Comparison of ENCODE assay signal across 17 mouse cellular contexts in genomic region chr6:34907696-34908260, GRCm38 (mm10). TPM values are rescaled to one million over a fixed set of nuclear protein-coding genes. Genes with fewer than 3 reads are reported as not detected.
DNase-seq lines count a peak whose midpoint lies in the region; ATAC-seq and TF ChIP-seq lines count a peak whose summit lies in the region.
"Had no signal": no experiment of that assay in that cellular context is flagged by ENCODE, and none has a peak within 500 bp of the region (broad histone marks: within the 10 kb centered on the region; RNA-seq: fewer than 3 reads in every experiment).

No protein-coding gene starts in this region.

- peaks cover 13% of the 10 kb centered on the region; the same call in 1 of the 2 replicates for H3K4me1 ChIP-seq in cortical plate, adult 2 months (ENCODE audit: control insufficient read depth, insufficient read depth, low read length)
- H3K4me1 ChIP-seq in liver, embryonic 16.5 days (ENCODE audit: control insufficient read depth, low read depth, low read length) = peaks cover 55% of the 10 kb centered on the region
- peaks cover 11% of the 10 kb centered on the region for H3K4me1 ChIP-seq in midbrain, embryonic 16.5 days (ENCODE audit: control insufficient read depth, insufficient read depth, low read length)
- H3K4me1 ChIP-seq in forebrain, embryonic 11.5 days (replicated peaks; ENCODE audit: control insufficient read depth, insufficient read depth, low read length) = no peaks in the 10 kb centered on the region

- peak; percentile 96 for DNase-seq in heart, adult 11 months
- DNase-seq in heart, postnatal 25 days (ENCODE audit: low spot score) = no peak
- no peak for DNase-seq in layer of hippocampus, adult 2 months (ENCODE audit: low spot score in 2 of 2)
- no peak for DNase-seq in layer of hippocampus, adult 9-10 months (ENCODE audit: low spot score)
- no peak for DNase-seq in forebrain, embryonic 11.5 days (ENCODE audit: low spot score)
- DNase-seq: cerebellum, postnatal 14 days; gastrocnemius, postnatal 10 days; midbrain, embryonic 14.5 days had no signal

- no peaks in the 10 kb centered on the region for H3K9me3 ChIP-seq in liver, embryonic 16.5 days (replicated peaks; ENCODE audit: control insufficient read depth, low read length)
- H3K9me3 ChIP-seq in midbrain, embryonic 16.5 days (replicated peaks; ENCODE audit: control insufficient read depth, low read length, poor library complexity, severe bottlenecking) = no peaks in the 10 kb centered on the region
- H3K9me3 ChIP-seq in forebrain, embryonic 11.5 days (ENCODE audit: control insufficient read depth, low read length) = no peaks in the 10 kb centered on the region
- H3K9me3 ChIP-seq: embryonic facial prominence, embryonic 15.5 days; hindbrain, embryonic 13.5 days; limb, embryonic 10.5 days had no signal

- peak overlapping the region; percentile 81 for H3K27ac ChIP-seq in layer of hippocampus, adult 2 months
- H3K27ac ChIP-seq in cortical plate, adult 2 months (ENCODE audit: insufficient read depth, low read length) = 0 out of 2 replicates have a peak overlapping the region, but pooled peaks have one; percentile 83
- H3K27ac ChIP-seq in liver, embryonic 16.5 days (ENCODE audit: low read length) = peak overlapping the region; percentile 97
- no peak overlapping the region for H3K27ac ChIP-seq in midbrain, embryonic 16.5 days (ENCODE audit: low read length)
- H3K27ac ChIP-seq in forebrain, embryonic 11.5 days (ENCODE audit: low read depth, low read length) = no peak overlapping the region
- H3K27ac ChIP-seq: embryonic facial prominence, embryonic 15.5 days; hindbrain, embryonic 13.5 days; limb, embryonic 10.5 days had no signal

- no peak for TF ChIP-seq POLR2A in cortical plate, adult 2 months (IDR thresholded peaks at IDR 0.05; ENCODE audit: extremely low read depth, insufficient read depth, low read length)

- no peaks in the 10 kb centered on the region for H3K27me3 ChIP-seq in liver, embryonic 16.5 days (ENCODE audit: control insufficient read depth, insufficient read depth, low read depth, low read length)
- H3K27me3 ChIP-seq in midbrain, embryonic 16.5 days (ENCODE audit: control insufficient read depth, insufficient read depth, low read depth, low read length) = no peaks in the 10 kb centered on the region
- H3K27me3 ChIP-seq in forebrain, embryonic 11.5 days (ENCODE audit: control insufficient read depth, insufficient read depth, low read length) = no peaks in the 10 kb centered on the region
- H3K27me3 ChIP-seq: embryonic facial prominence, embryonic 15.5 days; hindbrain, embryonic 13.5 days had no signal

- H3K4me3 ChIP-seq in layer of hippocampus, adult 2 months = no peak overlapping the region; the same call in 1 of the 2 replicates
- H3K4me3 ChIP-seq in cortical plate, adult 2 months (ENCODE audit: insufficient read depth, low read length) = no peak overlapping the region
- H3K4me3 ChIP-seq in liver, embryonic 16.5 days (ENCODE audit: low read depth, low read length) = peak overlapping the region; percentile 29
- no peak overlapping the region for H3K4me3 ChIP-seq in midbrain, embryonic 16.5 days (ENCODE audit: low read depth, low read length)
- H3K4me3 ChIP-seq in forebrain, embryonic 11.5 days (ENCODE audit: low read depth, low read length) = no peak overlapping the region
- H3K4me3 ChIP-seq: embryonic facial prominence, embryonic 15.5 days; hindbrain, embryonic 13.5 days; limb, embryonic 10.5 days had no signal

- WGBS in liver, embryonic 16.5 days (ENCODE audit: insufficient replicate concordance) = 66% methylated on average over 18 of the region's 18 CpGs
- 90% methylated on average over 18 of the region's 18 CpGs for WGBS in midbrain, embryonic 16.5 days
- 89% methylated on average over 18 of the region's 18 CpGs for WGBS in forebrain, embryonic 11.5 days

- H3K36me3 ChIP-seq in liver, embryonic 16.5 days (ENCODE audit: control insufficient read depth, insufficient read depth) = peaks cover 15% of the 10 kb centered on the region
- peaks cover 12% of the 10 kb centered on the region for H3K36me3 ChIP-seq in midbrain, embryonic 16.5 days (ENCODE audit: control insufficient read depth, insufficient read depth, low read length)
- H3K36me3 ChIP-seq in forebrain, embryonic 11.5 days (ENCODE audit: control insufficient read depth, insufficient read depth, low read length) = no peaks in the 10 kb centered on the region; the same call in 1 of the 2 replicates

- H3K4me2 ChIP-seq in liver, embryonic 16.5 days (ENCODE audit: low read depth, low read length) = peak overlapping the region; percentile 83
- H3K4me2 ChIP-seq in midbrain, embryonic 16.5 days (ENCODE audit: low read length) = no peak overlapping the region
- no peak overlapping the region for H3K4me2 ChIP-seq in forebrain, embryonic 11.5 days (ENCODE audit: low read depth, low read length, severe bottlenecking)
- H3K4me2 ChIP-seq: embryonic facial prominence, embryonic 15.5 days; hindbrain, embryonic 13.5 days had no signal

- no peak for TF ChIP-seq CTCF in layer of hippocampus, adult 2 months (conservative IDR thresholded peaks at IDR 0.05)
- no peak for TF ChIP-seq CTCF in cortical plate, adult 2 months (IDR thresholded peaks at IDR 0.05; ENCODE audit: extremely low read depth, insufficient read depth, low read length)

- peak overlapping the region; percentile 62 for H3K9ac ChIP-seq in liver, embryonic 16.5 days (ENCODE audit: low read depth, low read length)
- no peak overlapping the region for H3K9ac ChIP-seq in midbrain, embryonic 16.5 days (ENCODE audit: low read depth, low read length)
- H3K9ac ChIP-seq in forebrain, embryonic 11.5 days (ENCODE audit: low read length) = no peak overlapping the region
- H3K9ac ChIP-seq: embryonic facial prominence, embryonic 15.5 days; hindbrain, embryonic 13.5 days had no signal

- 0 out of 2 replicates have a peak, but pooled peaks have one; percentile 13 for ATAC-seq in liver, embryonic 16.5 days (ENCODE audit: low read depth)
- no peak for ATAC-seq in midbrain, embryonic 16.5 days
- ATAC-seq in forebrain, embryonic 11.5 days (replicated peaks; ENCODE audit: low FRiP score) = no peak

- intact Hi-C loops in heart, postnatal 25 days (cut with DNase I) = loop anchor here (5.0 kb wide), 1 partner anchor 125 kb away; the partner anchor contains the start of gene Agbl3

RNA-seq across cellular contexts. Expression of gene Wdr91, which starts 2.9 kb away (rescaled TPM):
- total RNA-seq in heart, postnatal 25 days (2021) = 10 to 100 TPM; 12.0 to 13.5 TPM
- 10 to 100 TPM; 34.9 to 37.9 TPM for total RNA-seq in layer of hippocampus, adult 2 months (2021)
- 31.2 and 31.8 TPM in 2 replicates for polyA plus RNA-seq in cortical plate, adult 2 months (2012; rRNA removed)
- 9.6 and 10.3 TPM in 2 replicates for polyA plus RNA-seq in liver, embryonic 16.5 days (2015; fragmentation: Nextera tagmentation; extraction: Ambion mirVana)
- 15.5 and 15.6 TPM in 2 replicates for polyA plus RNA-seq in midbrain, embryonic 16.5 days (2015; fragmentation: Nextera tagmentation; extraction: Ambion mirVana)
- 12.3 and 12.9 TPM in 2 replicates for polyA plus RNA-seq in forebrain, embryonic 11.5 days (2014; fragmentation: Nextera tagmentation; extraction: Ambion mirVana)

RNA-seq across cellular contexts. Expression of gene Stra8, which starts 12.2 kb away (rescaled TPM):
- not detected for total RNA-seq in heart, postnatal 25 days (2021)
- total RNA-seq in layer of hippocampus, adult 2 months (2021) = not detected
- polyA plus RNA-seq in cortical plate, adult 2 months (2012; rRNA removed) = not detected in 2 replicates
- polyA plus RNA-seq in liver, embryonic 16.5 days (2015; fragmentation: Nextera tagmentation; extraction: Ambion mirVana) = not detected in 2 replicates
- polyA plus RNA-seq in midbrain, embryonic 16.5 days (2015; fragmentation: Nextera tagmentation; extraction: Ambion mirVana) = not detected in 2 replicates
- polyA plus RNA-seq in forebrain, embryonic 11.5 days (2014; fragmentation: Nextera tagmentation; extraction: Ambion mirVana) = not detected in 2 replicates
- total RNA-seq: gastrocnemius, postnatal 10 days; layer of hippocampus, adult 18-20 months; neutrophil, adult 5-6 weeks had no signal
- polyA plus RNA-seq: brain, embryonic 14.5 days; embryonic facial prominence, embryonic 15.5 days; hindbrain, embryonic 13.5 days; limb, embryonic 10.5 days; midbrain, embryonic 14.5 days had no signal

RNA-seq across cellular contexts. Expression of gene Cyren, which starts 29.9 kb away (rescaled TPM):
- total RNA-seq in heart, postnatal 25 days (2021) = 1 to 10 TPM; 3.8 to 4.1 TPM
- 1 to 10 TPM; 5.5 to 5.9 TPM for total RNA-seq in layer of hippocampus, adult 2 months (2021)
- 6.4 and 6.5 TPM in 2 replicates for polyA plus RNA-seq in cortical plate, adult 2 months (2012; rRNA removed)
- polyA plus RNA-seq in liver, embryonic 16.5 days (2015; fragmentation: Nextera tagmentation; extraction: Ambion mirVana) = 5.7 and 5.9 TPM in 2 replicates
- 9.1 and 9.3 TPM in 2 replicates for polyA plus RNA-seq in midbrain, embryonic 16.5 days (2015; fragmentation: Nextera tagmentation; extraction: Ambion mirVana)
- 13.7 and 13.9 TPM in 2 replicates for polyA plus RNA-seq in forebrain, embryonic 11.5 days (2014; fragmentation: Nextera tagmentation; extraction: Ambion mirVana)

RNA-seq across cellular contexts. Expression of gene Tmem140, which starts 44.8 kb away (rescaled TPM):
- 10 to 100 TPM; 20.0 to 25.3 TPM for total RNA-seq in heart, postnatal 25 days (2021)
- 1 to 10 TPM; 2.3 to 2.9 TPM for total RNA-seq in layer of hippocampus, adult 2 months (2021)
- 1.8 and 2.7 TPM in 2 replicates for polyA plus RNA-seq in cortical plate, adult 2 months (2012; rRNA removed)
- polyA plus RNA-seq in liver, embryonic 16.5 days (2015; fragmentation: Nextera tagmentation; extraction: Ambion mirVana) = 8.8 and 10.0 TPM in 2 replicates
- polyA plus RNA-seq in midbrain, embryonic 16.5 days (2015; fragmentation: Nextera tagmentation; extraction: Ambion mirVana) = 1.1 and 1.2 TPM in 2 replicates
- polyA plus RNA-seq in forebrain, embryonic 11.5 days (2014; fragmentation: Nextera tagmentation; extraction: Ambion mirVana) = 0.89 and 1.2 TPM in 2 replicates

Comparison
In these comparisons a context has a peak if more than half of its experiments do, and no peak if none do; other contexts are left out.
1. H3K27ac ChIP-seq: peak in layer of hippocampus, adult 2 months (single experiment), cortical plate, adult 2 months (single experiment) and liver, embryonic 16.5 days (single experiment); none in midbrain, embryonic 16.5 days (single experiment) and forebrain, embryonic 11.5 days (single experiment).